Mouse (Mus musculus): ENCODE results near the gene Arhgap22. TPM values are rescaled to one million over a fixed set of nuclear protein-coding genes. Genes with fewer than 3 reads are reported as not detected.

Arhgap22 gene
- polyA plus RNA-seq, 1 experiment, result 9.0 TPM

DNA sequence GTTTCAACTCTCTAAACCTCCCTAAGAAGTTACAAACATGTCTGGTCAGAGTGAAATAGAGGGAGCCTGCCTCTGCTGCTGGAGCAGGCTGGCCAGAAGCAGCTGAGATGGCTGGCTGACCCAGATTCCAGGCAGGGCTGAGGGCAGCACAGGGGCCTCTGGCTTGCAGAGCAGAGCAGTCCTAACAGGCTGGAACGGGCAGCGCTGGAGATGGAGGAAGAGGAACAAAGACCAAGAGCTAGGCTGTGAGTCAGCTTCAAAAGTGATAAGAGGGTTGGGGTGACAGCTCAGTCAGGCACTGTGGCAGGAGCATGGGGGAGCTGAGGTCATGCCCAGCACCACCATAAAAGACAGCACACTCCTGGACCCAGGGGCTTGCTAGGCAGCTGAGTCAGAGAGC is 62.4 kb downstream of the Arhgap22 start:
- H3K36me3 ChIP-seq (ENCODE audit: control insufficient read depth, insufficient read depth, low read length), result no peaks in the 10 kb centered on the region
- TF ChIP-seq CTCF (conservative IDR thresholded peaks at IDR 0.05; ENCODE audit: insufficient read depth, insufficient read length, low read depth, low read length) (no peak), POLR2A (IDR thresholded peaks at IDR 0.05; ENCODE audit: low read depth, low read length) (no peak)
- WGBS, result 63% methylated on average over 2 of the region's 2 CpGs
- no peak overlapping the region for H3K4me3 ChIP-seq (ENCODE audit: insufficient read depth, low read depth, low read length)
- no peaks in the 10 kb centered on the region for H3K27me3 ChIP-seq (replicated peaks; ENCODE audit: control insufficient read depth, insufficient read depth, low read length)
- H3K27ac ChIP-seq (ENCODE audit: insufficient read depth, low read depth, low read length), result no peak overlapping the region
- no peaks in the 10 kb centered on the region for H3K4me1 ChIP-seq (ENCODE audit: control insufficient read depth, insufficient read depth, low read length)
- no peak for DNase-seq

DNA sequence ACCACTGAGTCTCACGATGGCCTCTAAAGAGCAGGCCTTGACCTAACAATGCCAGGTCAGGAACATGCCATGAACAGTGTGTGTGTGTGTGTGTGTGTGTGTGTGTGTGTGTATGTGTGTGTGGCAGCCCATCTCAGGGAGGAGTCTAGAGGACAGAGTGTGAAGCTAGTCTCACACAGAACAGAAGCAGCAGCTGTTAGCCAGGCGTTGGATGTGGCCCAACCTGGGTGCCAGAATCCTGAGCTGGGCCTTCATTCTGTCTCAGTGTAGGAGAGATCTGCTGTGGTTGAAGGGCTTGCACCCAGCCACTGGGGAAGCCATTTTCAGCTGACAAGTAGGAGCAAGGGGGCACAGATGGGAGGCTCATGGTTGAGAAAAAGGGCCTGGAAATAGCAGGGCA is 64.5 kb downstream of the Arhgap22 start:
- TF ChIP-seq POLR2A (IDR thresholded peaks at IDR 0.05; ENCODE audit: low read depth, low read length) (no peak), CTCF (conservative IDR thresholded peaks at IDR 0.05; ENCODE audit: insufficient read depth, insufficient read length, low read depth, low read length) (no peak)
- Histone ChIP-seq H3K27me3 (replicated peaks; ENCODE audit: control insufficient read depth, insufficient read depth, low read length) (no peaks in the 10 kb centered on the region), H3K4me1 (ENCODE audit: control insufficient read depth, insufficient read depth, low read length) (no peaks in the 10 kb centered on the region), H3K36me3 (ENCODE audit: control insufficient read depth, insufficient read depth, low read length) (no peaks in the 10 kb centered on the region), H3K27ac (ENCODE audit: insufficient read depth, low read depth, low read length) (no peak overlapping the region), H3K4me3 (ENCODE audit: insufficient read depth, low read depth, low read length) (no peak overlapping the region)
- DNase-seq, result no peak
- WGBS, result 85% methylated on average over 2 of the region's 2 CpGs

DNA sequence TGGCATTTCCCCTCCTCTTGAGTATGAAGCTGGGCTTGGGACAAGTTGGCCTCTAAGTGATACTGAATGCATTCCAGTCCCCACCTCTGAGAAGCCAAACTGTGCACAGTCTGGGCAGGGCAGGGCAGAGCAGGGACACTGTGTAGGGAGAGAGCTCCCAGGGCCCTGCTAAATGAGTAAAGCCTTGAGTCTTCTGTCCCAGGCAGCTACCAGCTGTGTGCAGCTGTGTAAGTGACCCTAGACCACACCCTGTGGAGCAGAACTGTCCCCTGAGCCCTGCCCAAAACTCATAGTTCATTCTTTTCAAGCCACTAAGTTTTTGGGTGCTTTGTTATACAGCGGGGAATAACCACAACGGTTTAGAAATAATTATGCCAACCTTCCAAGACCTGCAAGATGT is 67.1 kb downstream of the Arhgap22 start:
- 84% methylated on average over 2 of the region's 2 CpGs for WGBS
- Histone ChIP-seq H3K27ac (ENCODE audit: insufficient read depth, low read depth, low read length) (no peak overlapping the region), H3K4me1 (ENCODE audit: control insufficient read depth, insufficient read depth, low read length) (no peaks in the 10 kb centered on the region), H3K36me3 (ENCODE audit: control insufficient read depth, insufficient read depth, low read length) (no peaks in the 10 kb centered on the region), H3K27me3 (replicated peaks; ENCODE audit: control insufficient read depth, insufficient read depth, low read length) (no peaks in the 10 kb centered on the region), H3K4me3 (ENCODE audit: insufficient read depth, low read depth, low read length) (no peak overlapping the region)
- TF ChIP-seq POLR2A (IDR thresholded peaks at IDR 0.05; ENCODE audit: low read depth, low read length), result no peak
- TF ChIP-seq CTCF (conservative IDR thresholded peaks at IDR 0.05; ENCODE audit: insufficient read depth, insufficient read length, low read depth, low read length), result no peak
- no peak for DNase-seq

GRCm38 (mm10) chr14:33282447-33282846 is 68.6 kb downstream of the Arhgap22 start:
- H3K4me1 ChIP-seq (ENCODE audit: control insufficient read depth, insufficient read depth, low read length), result no peaks in the 10 kb centered on the region
- 87% methylated on average over 4 of the region's 4 CpGs for WGBS

DNA sequence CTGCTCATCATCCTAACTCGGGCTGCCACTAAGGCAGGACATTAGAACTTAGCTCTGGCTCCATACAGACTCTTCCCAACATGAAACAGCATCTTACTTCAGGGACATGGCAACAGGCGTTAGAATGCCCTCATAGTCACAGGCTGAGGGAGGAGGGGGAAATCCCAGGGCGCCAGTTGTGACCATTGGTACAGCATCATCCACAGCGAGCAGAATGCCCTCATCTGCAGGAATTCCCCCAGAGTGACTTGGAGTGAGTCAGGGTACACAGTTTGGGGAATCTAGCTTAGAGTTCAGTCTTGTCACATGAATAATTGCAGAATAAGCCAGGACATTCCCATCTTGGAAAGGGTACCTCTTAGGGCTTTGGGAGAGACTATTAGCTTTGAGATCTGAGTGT is 74.1 kb downstream of the Arhgap22 start:
- DNase-seq, result no peak
- no peak for TF ChIP-seq POLR2A (IDR thresholded peaks at IDR 0.05; ENCODE audit: low read depth, low read length)
- no peak for TF ChIP-seq CTCF (conservative IDR thresholded peaks at IDR 0.05; ENCODE audit: insufficient read depth, insufficient read length, low read depth, low read length)
- no peaks in the 10 kb centered on the region for H3K4me1 ChIP-seq (ENCODE audit: control insufficient read depth, insufficient read depth, low read length)
- 79% methylated on average over 4 of the region's 4 CpGs for WGBS
- no peak overlapping the region for H3K4me3 ChIP-seq (ENCODE audit: insufficient read depth, low read depth, low read length)
- H3K27me3 ChIP-seq (replicated peaks; ENCODE audit: control insufficient read depth, insufficient read depth, low read length), result no peaks in the 10 kb centered on the region
- no peaks in the 10 kb centered on the region for H3K36me3 ChIP-seq (ENCODE audit: control insufficient read depth, insufficient read depth, low read length)
- H3K27ac ChIP-seq (ENCODE audit: insufficient read depth, low read depth, low read length), result no peak overlapping the region

More at GRCm38 (mm10) chr14:33282447-33282846, 68.6 kb downstream of the Arhgap22 start:
- Histone ChIP-seq H3K27ac (ENCODE audit: insufficient read depth, low read depth, low read length) (no peak overlapping the region), H3K4me3 (ENCODE audit: insufficient read depth, low read depth, low read length) (no peak overlapping the region), H3K27me3 (replicated peaks; ENCODE audit: control insufficient read depth, insufficient read depth, low read length) (no peaks in the 10 kb centered on the region), H3K36me3 (ENCODE audit: control insufficient read depth, insufficient read depth, low read length) (no peaks in the 10 kb centered on the region)
- TF ChIP-seq POLR2A (IDR thresholded peaks at IDR 0.05; ENCODE audit: low read depth, low read length) (no peak), CTCF (conservative IDR thresholded peaks at IDR 0.05; ENCODE audit: insufficient read depth, insufficient read length, low read depth, low read length) (no peak)
- no peak for DNase-seq

GRCm38 (mm10) chr14:33290038-33290437 is 76.2 kb downstream of the Arhgap22 start:
- TF ChIP-seq POLR2A (IDR thresholded peaks at IDR 0.05; ENCODE audit: low read depth, low read length) (no peak), CTCF (conservative IDR thresholded peaks at IDR 0.05; ENCODE audit: insufficient read depth, insufficient read length, low read depth, low read length) (no peak)
- WGBS, result 34% methylated on average over 9 of the region's 9 CpGs
- H3K27me3 ChIP-seq (replicated peaks; ENCODE audit: control insufficient read depth, insufficient read depth, low read length), result no peaks in the 10 kb centered on the region
- H3K4me3 ChIP-seq (ENCODE audit: insufficient read depth, low read depth, low read length), result no peak overlapping the region
- DNase-seq, result no peak
- no peaks in the 10 kb centered on the region for H3K4me1 ChIP-seq (ENCODE audit: control insufficient read depth, insufficient read depth, low read length)
- H3K36me3 ChIP-seq (ENCODE audit: control insufficient read depth, insufficient read depth, low read length), result no peaks in the 10 kb centered on the region
- no peak overlapping the region for H3K27ac ChIP-seq (ENCODE audit: insufficient read depth, low read depth, low read length)

DNA sequence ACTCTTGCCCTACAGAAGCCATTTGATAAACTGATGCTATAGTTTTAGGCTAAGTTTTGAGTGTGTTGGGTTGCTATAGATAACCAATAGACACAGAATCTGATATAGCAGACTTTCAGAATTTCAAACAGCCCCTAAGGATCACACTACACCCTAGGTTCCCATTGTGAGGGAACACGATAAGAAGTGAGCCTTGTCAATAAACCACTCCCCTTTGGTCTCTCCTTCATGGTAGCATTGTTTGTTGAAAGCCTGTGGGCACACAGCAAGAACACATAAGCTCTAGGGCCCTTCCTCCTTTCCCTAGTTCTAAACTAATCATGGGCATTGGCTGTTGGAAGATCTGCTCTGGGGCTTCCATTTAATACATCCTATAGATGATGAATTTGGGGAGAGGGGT is 80.7 kb downstream of the Arhgap22 start:
- no peaks in the 10 kb centered on the region; the same call in 1 of the 2 replicates for H3K27me3 ChIP-seq (replicated peaks; ENCODE audit: control insufficient read depth, insufficient read depth, low read length)
- H3K4me1 ChIP-seq (ENCODE audit: control insufficient read depth, insufficient read depth, low read length), result no peaks in the 10 kb centered on the region
- WGBS, result 67% methylated on average over 1 of the region's 1 CpGs
- no peak for DNase-seq
- TF ChIP-seq POLR2A (IDR thresholded peaks at IDR 0.05; ENCODE audit: low read depth, low read length), result no peak
- TF ChIP-seq CTCF (conservative IDR thresholded peaks at IDR 0.05; ENCODE audit: insufficient read depth, insufficient read length, low read depth, low read length), result no peak
- no peak overlapping the region for H3K4me3 ChIP-seq (ENCODE audit: insufficient read depth, low read depth, low read length)
- H3K27ac ChIP-seq (ENCODE audit: insufficient read depth, low read depth, low read length), result no peak overlapping the region
- no peaks in the 10 kb centered on the region for H3K36me3 ChIP-seq (ENCODE audit: control insufficient read depth, insufficient read depth, low read length)
